In genomic region chr17:64505956-64506355, GRCm38 (mm10) we compare ENCODE assay signal across 26 mouse cellular contexts.
DNase-seq lines count a peak whose midpoint lies in the region; ATAC-seq and TF ChIP-seq lines count a peak whose summit lies in the region.
"Had no signal": no experiment of that assay in that cellular context is flagged by ENCODE, and none has a peak within 500 bp of the region (broad histone marks: within the 10 kb centered on the region; RNA-seq: fewer than 3 reads in every experiment).

No protein-coding gene starts in this region.

- no peak for DNase-seq in forebrain, embryonic 11.5 days (ENCODE audit: low spot score)
- DNase-seq in lung, postnatal 4 days, result no peak
- DNase-seq in lung, postnatal 0 days (ENCODE audit: low spot score), result peak; percentile 52
- peak; percentile 27 for DNase-seq in lung, postnatal 36 days
- no peak for DNase-seq in cerebellum, postnatal 4 days (ENCODE audit: low spot score in 2 of 2)
- DNase-seq: adrenal gland, adult 8-10 months; adrenal gland, postnatal 25 days; cerebellum, adult 18-20 months; cerebellum, adult 9-10 months; cerebellum, postnatal 14 days; gastrocnemius, postnatal 10 days; gastrocnemius, postnatal 36 days; heart, postnatal 10 days; heart, postnatal 36 days had no signal

- ATAC-seq in forebrain, embryonic 11.5 days (replicated peaks; ENCODE audit: low FRiP score), result 0 out of 2 replicates have a peak, but pooled peaks have one; percentile 39
- ATAC-seq in forebrain, embryonic 15.5 days (replicated peaks), result no peak
- ATAC-seq in lung, embryonic 15.5 days (ENCODE audit: borderline replicate concordance, extremely low read depth, low FRiP score, low TSS enrichment), result 0 out of 2 replicates have a peak, but pooled peaks have one; percentile 39
- ATAC-seq in lung, postnatal 0 days, result peak; percentile 80
- ATAC-seq: activated CD4-positive, CD25-positive, alpha-beta regulatory T cell, adult 4 months; forebrain, embryonic 16.5 days; hindbrain, embryonic 16.5 days had no signal

- no peaks in the 10 kb centered on the region for H3K36me3 ChIP-seq in forebrain, embryonic 11.5 days (ENCODE audit: control insufficient read depth, insufficient read depth, low read length)
- no peaks in the 10 kb centered on the region for H3K36me3 ChIP-seq in forebrain, embryonic 15.5 days
- no peaks in the 10 kb centered on the region for H3K36me3 ChIP-seq in lung, embryonic 15.5 days
- no peaks in the 10 kb centered on the region for H3K36me3 ChIP-seq in lung, postnatal 0 days (ENCODE audit: insufficient read depth, low read length)
- H3K36me3 ChIP-seq: embryonic facial prominence, embryonic 12.5 days; embryonic facial prominence, embryonic 15.5 days; forebrain, embryonic 12.5 days; heart, embryonic 15.5 days; hindbrain, embryonic 10.5 days; hindbrain, embryonic 13.5 days had no signal

- H3K4me2 ChIP-seq in forebrain, embryonic 11.5 days (ENCODE audit: low read depth, low read length, severe bottlenecking), result no peak overlapping the region
- H3K4me2 ChIP-seq in forebrain, embryonic 15.5 days (replicated peaks), result no peak overlapping the region
- H3K4me2 ChIP-seq in lung, embryonic 15.5 days, result no peak overlapping the region
- no peak overlapping the region for H3K4me2 ChIP-seq in lung, postnatal 0 days (replicated peaks; ENCODE audit: low read depth, low read length)
- H3K4me2 ChIP-seq: embryonic facial prominence, embryonic 12.5 days; embryonic facial prominence, embryonic 15.5 days; forebrain, embryonic 12.5 days; heart, embryonic 11.5 days; heart, embryonic 15.5 days; hindbrain, embryonic 13.5 days had no signal

- WGBS in forebrain, embryonic 11.5 days, result 86% methylated on average over 2 of the region's 2 CpGs
- WGBS in forebrain, embryonic 15.5 days, result 80% methylated on average over 2 of the region's 2 CpGs
- WGBS in lung, embryonic 15.5 days, result 70% methylated on average over 2 of the region's 2 CpGs
- 56% methylated on average over 2 of the region's 2 CpGs for WGBS in lung, postnatal 0 days

- no peak for TF ChIP-seq CTCF in lung, postnatal 0 days (IDR thresholded peaks at IDR 0.05)

- H3K27ac ChIP-seq in forebrain, embryonic 11.5 days (ENCODE audit: low read depth, low read length), result no peak overlapping the region
- no peak overlapping the region for H3K27ac ChIP-seq in forebrain, embryonic 15.5 days (replicated peaks)
- H3K27ac ChIP-seq in lung, embryonic 15.5 days, result no peak overlapping the region
- no peak overlapping the region for H3K27ac ChIP-seq in lung, postnatal 0 days (ENCODE audit: low read length)
- H3K27ac ChIP-seq: embryonic facial prominence, embryonic 12.5 days; embryonic facial prominence, embryonic 15.5 days; forebrain, embryonic 12.5 days; heart, embryonic 15.5 days; hindbrain, embryonic 10.5 days; hindbrain, embryonic 13.5 days had no signal

- H3K9ac ChIP-seq in forebrain, embryonic 11.5 days (ENCODE audit: low read length), result no peak overlapping the region
- H3K9ac ChIP-seq in forebrain, embryonic 15.5 days (replicated peaks), result no peak overlapping the region
- H3K9ac ChIP-seq in lung, embryonic 15.5 days, result no peak overlapping the region
- no peak overlapping the region for H3K9ac ChIP-seq in lung, postnatal 0 days (replicated peaks; ENCODE audit: low read depth)
- H3K9ac ChIP-seq: embryonic facial prominence, embryonic 12.5 days; embryonic facial prominence, embryonic 15.5 days; forebrain, embryonic 12.5 days; heart, embryonic 15.5 days; hindbrain, embryonic 13.5 days had no signal

- no peak overlapping the region for H3K4me3 ChIP-seq in forebrain, embryonic 11.5 days (ENCODE audit: low read depth, low read length)
- H3K4me3 ChIP-seq in forebrain, embryonic 15.5 days, result no peak overlapping the region
- no peak overlapping the region for H3K4me3 ChIP-seq in lung, embryonic 15.5 days
- no peak overlapping the region for H3K4me3 ChIP-seq in lung, postnatal 0 days (ENCODE audit: low read depth, low read length)
- H3K4me3 ChIP-seq: embryonic facial prominence, embryonic 12.5 days; embryonic facial prominence, embryonic 15.5 days; forebrain, embryonic 12.5 days; heart, embryonic 15.5 days; hindbrain, embryonic 10.5 days; hindbrain, embryonic 13.5 days had no signal

- peak; percentile 43; the same call in 1 of the 2 replicates for TF ChIP-seq EP300 in lung, postnatal 0 days (IDR thresholded peaks at IDR 0.05)

- no peaks in the 10 kb centered on the region for H3K27me3 ChIP-seq in forebrain, embryonic 11.5 days (ENCODE audit: control insufficient read depth, insufficient read depth, low read length)
- no peaks in the 10 kb centered on the region for H3K27me3 ChIP-seq in forebrain, embryonic 15.5 days
- H3K27me3 ChIP-seq in lung, embryonic 15.5 days, result no peaks in the 10 kb centered on the region
- H3K27me3 ChIP-seq in lung, postnatal 0 days (replicated peaks; ENCODE audit: insufficient read depth, low read length), result no peaks in the 10 kb centered on the region
- H3K27me3 ChIP-seq: embryonic facial prominence, embryonic 12.5 days; embryonic facial prominence, embryonic 15.5 days; forebrain, embryonic 12.5 days; heart, embryonic 15.5 days; hindbrain, embryonic 13.5 days had no signal

- H3K9me3 ChIP-seq in forebrain, embryonic 11.5 days (ENCODE audit: control insufficient read depth, low read length), result no peaks in the 10 kb centered on the region
- H3K9me3 ChIP-seq in forebrain, embryonic 15.5 days, result no peaks in the 10 kb centered on the region
- H3K9me3 ChIP-seq in lung, embryonic 15.5 days, result no peaks in the 10 kb centered on the region
- no peaks in the 10 kb centered on the region for H3K9me3 ChIP-seq in lung, postnatal 0 days (ENCODE audit: low read length)
- H3K9me3 ChIP-seq: embryonic facial prominence, embryonic 12.5 days; embryonic facial prominence, embryonic 15.5 days; forebrain, embryonic 12.5 days; heart, embryonic 15.5 days; hindbrain, embryonic 10.5 days; hindbrain, embryonic 13.5 days had no signal

- H3K4me1 ChIP-seq in forebrain, embryonic 11.5 days (replicated peaks; ENCODE audit: control insufficient read depth, insufficient read depth, low read length), result no peaks in the 10 kb centered on the region
- no peaks in the 10 kb centered on the region for H3K4me1 ChIP-seq in forebrain, embryonic 15.5 days
- H3K4me1 ChIP-seq in lung, embryonic 15.5 days, result no peaks in the 10 kb centered on the region
- H3K4me1 ChIP-seq in lung, postnatal 0 days (ENCODE audit: insufficient read depth, low read depth, low read length), result no peaks in the 10 kb centered on the region
- H3K4me1 ChIP-seq: embryonic facial prominence, embryonic 15.5 days; forebrain, embryonic 12.5 days; heart, embryonic 15.5 days; hindbrain, embryonic 10.5 days; hindbrain, embryonic 13.5 days had no signal

Comparison
In these comparisons a context has a peak if more than half of its experiments do, and no peak if none do; other contexts are left out.
1. DNase-seq: peak in lung, postnatal 0 days (single experiment) and lung, postnatal 36 days (single experiment); none in forebrain, embryonic 11.5 days (single experiment), lung, postnatal 4 days (0 of 2) and cerebellum, postnatal 4 days (0 of 2).